Mouse (Mus musculus): Measurements from ENCODE around the gene Grm4. TPM values are rescaled to one million over a fixed set of nuclear protein-coding genes. Genes with fewer than 3 reads are reported as not detected.

The Grm4 gene
- polyA plus RNA-seq, 1 experiment: 310 TPM

GRCm38 (mm10) chr17:27508513-27508912 lies 12.7 kb downstream of the Grm4 start:
- Histone ChIP-seq H3K27me3 (ENCODE audit: control insufficient read depth, insufficient read depth, low read length) (no peaks in the 10 kb centered on the region), H3K4me3 (replicated peaks; ENCODE audit: insufficient read depth, low read depth, low read length) (peak overlapping the region; percentile 81), H3K27ac (ENCODE audit: insufficient read depth, low read length) (peak overlapping the region; percentile 98), H3K4me1 (ENCODE audit: control insufficient read depth, insufficient read depth, low read length) (peaks cover 45% of the 10 kb centered on the region)
- TF ChIP-seq CTCF (IDR thresholded peaks at IDR 0.05; ENCODE audit: borderline replicate concordance, insufficient read depth, low read depth, low read length): no peak
- no peak for TF ChIP-seq POLR2A (IDR thresholded peaks at IDR 0.05; ENCODE audit: borderline replicate concordance, insufficient read depth, low read length)
- WGBS: 16% methylated on average over 5 of the region's 5 CpGs
- DNase-seq: peak; percentile 45 to 62

- H3K4me1 ChIP-seq (ENCODE audit: control insufficient read depth, insufficient read depth, low read length): peaks cover 47% of the 10 kb centered on the region
- 15% methylated on average over 12 of the region's 12 CpGs for WGBS
- DNase-seq: peak; percentile 55 to 60
These were observed 13.2 kb downstream of the Grm4 start for GRCm38 (mm10) chr17:27508002-27508401.

DNA sequence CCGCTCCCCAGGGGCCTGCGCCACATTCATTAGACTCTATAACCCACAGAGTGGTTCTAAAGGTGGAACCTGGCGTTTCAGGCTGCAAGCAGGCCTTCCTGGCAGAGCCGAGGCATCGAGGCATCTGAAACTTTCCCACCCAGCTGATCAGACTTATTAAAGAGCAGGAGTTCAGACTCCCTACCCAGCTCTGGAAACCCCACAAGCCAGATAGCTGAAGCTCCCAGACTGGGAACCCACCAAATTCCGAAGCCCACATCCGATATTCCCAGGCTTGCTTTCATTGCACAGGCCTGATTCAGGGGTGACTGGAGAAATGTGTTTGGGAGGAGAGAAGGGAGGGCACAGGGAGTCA lies 13.6 kb downstream of the Grm4 start:
- TF ChIP-seq CTCF (IDR thresholded peaks at IDR 0.05; ENCODE audit: borderline replicate concordance, insufficient read depth, low read depth, low read length) (no peak), POLR2A (IDR thresholded peaks at IDR 0.05; ENCODE audit: borderline replicate concordance, insufficient read depth, low read length) (no peak)
- Histone ChIP-seq H3K27ac (ENCODE audit: insufficient read depth, low read length) (peak overlapping the region; percentile 98), H3K4me3 (replicated peaks; ENCODE audit: insufficient read depth, low read depth, low read length) (peak overlapping the region; percentile 81), H3K27me3 (ENCODE audit: control insufficient read depth, insufficient read depth, low read length) (no peaks in the 10 kb centered on the region), H3K4me1 (ENCODE audit: control insufficient read depth, insufficient read depth, low read length) (peaks cover 52% of the 10 kb centered on the region)
- DNase-seq: peak in 1 of 2 experiments; percentile 36
- 23% methylated on average over 7 of the region's 7 CpGs for whole genome bisulfite sequencing

More at GRCm38 (mm10) chr17:27508002-27508401, 13.2 kb downstream of the Grm4 start:
- Histone ChIP-seq H3K4me3 (replicated peaks; ENCODE audit: insufficient read depth, low read depth, low read length) (peak overlapping the region; percentile 81), H3K27me3 (ENCODE audit: control insufficient read depth, insufficient read depth, low read length) (no peaks in the 10 kb centered on the region), H3K27ac (ENCODE audit: insufficient read depth, low read length) (peak overlapping the region; percentile 98)
- no peak for TF ChIP-seq POLR2A (IDR thresholded peaks at IDR 0.05; ENCODE audit: borderline replicate concordance, insufficient read depth, low read length)
- no peak for TF ChIP-seq CTCF (IDR thresholded peaks at IDR 0.05; ENCODE audit: borderline replicate concordance, insufficient read depth, low read depth, low read length)

GRCm38 (mm10) chr17:27506871-27507590 lies 14.2 kb downstream of the Grm4 start:
- peak; percentile 43 to 59 for DNase-seq
- WGBS: 14% methylated on average over 7 of the region's 7 CpGs
- Histone ChIP-seq H3K27me3 (ENCODE audit: control insufficient read depth, insufficient read depth, low read length) (no peaks in the 10 kb centered on the region), H3K4me3 (replicated peaks; ENCODE audit: insufficient read depth, low read depth, low read length) (peak overlapping the region; percentile 81), H3K4me1 (ENCODE audit: control insufficient read depth, insufficient read depth, low read length) (peaks cover 55% of the 10 kb centered on the region), H3K27ac (ENCODE audit: insufficient read depth, low read length) (peak overlapping the region; percentile 98)
- TF ChIP-seq CTCF (IDR thresholded peaks at IDR 0.05; ENCODE audit: borderline replicate concordance, insufficient read depth, low read depth, low read length) (no peak), POLR2A (IDR thresholded peaks at IDR 0.05; ENCODE audit: borderline replicate concordance, insufficient read depth, low read length) (no peak)

- WGBS: 12% methylated on average over 11 of the region's 11 CpGs
These were observed 14.8 kb downstream of the Grm4 start for GRCm38 (mm10) chr17:27506362-27506761.

GRCm38 (mm10) chr17:27505221-27505881 lies 15.9 kb downstream of the Grm4 start:
- Histone ChIP-seq H3K4me3 (replicated peaks; ENCODE audit: insufficient read depth, low read depth, low read length) (peak overlapping the region; percentile 10), H3K27ac (ENCODE audit: insufficient read depth, low read length) (peak overlapping the region; percentile 98), H3K4me1 (ENCODE audit: control insufficient read depth, insufficient read depth, low read length) (peaks cover 67% of the 10 kb centered on the region), H3K27me3 (ENCODE audit: control insufficient read depth, insufficient read depth, low read length) (no peaks in the 10 kb centered on the region)
- WGBS: 15% methylated on average over 10 of the region's 10 CpGs
- no peak for TF ChIP-seq POLR2A (IDR thresholded peaks at IDR 0.05; ENCODE audit: borderline replicate concordance, insufficient read depth, low read length)
- no peak for TF ChIP-seq CTCF (IDR thresholded peaks at IDR 0.05; ENCODE audit: borderline replicate concordance, insufficient read depth, low read depth, low read length)
- peak; percentile 42 to 63 for DNase-seq

More at GRCm38 (mm10) chr17:27506362-27506761, 14.8 kb downstream of the Grm4 start:
- Histone ChIP-seq H3K27me3 (ENCODE audit: control insufficient read depth, insufficient read depth, low read length) (no peaks in the 10 kb centered on the region), H3K4me3 (replicated peaks; ENCODE audit: insufficient read depth, low read depth, low read length) (peak overlapping the region; percentile 10), H3K27ac (ENCODE audit: insufficient read depth, low read length) (peak overlapping the region; percentile 98), H3K4me1 (ENCODE audit: control insufficient read depth, insufficient read depth, low read length) (peaks cover 56% of the 10 kb centered on the region)
- peak; percentile 89 for TF ChIP-seq POLR2A (IDR thresholded peaks at IDR 0.05; ENCODE audit: borderline replicate concordance, insufficient read depth, low read length)
- no peak for TF ChIP-seq CTCF (IDR thresholded peaks at IDR 0.05; ENCODE audit: borderline replicate concordance, insufficient read depth, low read depth, low read length)
- DNase-seq: peak; percentile 78 to 82

DNA sequence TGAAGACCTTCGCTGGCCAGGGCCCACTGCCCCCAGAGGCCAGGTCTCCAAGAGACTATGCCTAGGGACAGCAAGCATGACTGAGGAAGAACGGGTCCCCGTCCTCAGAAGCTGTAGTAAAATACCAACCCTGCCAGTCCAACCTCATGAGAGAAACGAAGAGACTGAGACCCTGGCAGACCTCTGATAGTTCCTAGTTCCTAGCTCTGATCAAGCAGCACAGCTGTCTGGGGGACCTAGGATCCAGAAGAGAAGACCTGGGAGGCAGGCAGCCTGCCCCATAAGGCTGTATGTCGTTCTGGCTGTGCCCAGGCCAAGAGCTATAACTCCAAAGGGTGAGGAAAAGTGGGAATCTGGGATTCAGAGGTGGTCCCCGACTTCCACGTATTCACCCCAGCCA lies 17.3 kb downstream of the Grm4 start:
- DNase-seq: peak; percentile 46 to 64
- peak overlapping the region; percentile 98 for H3K27ac ChIP-seq (ENCODE audit: insufficient read depth, low read length)
- no peak for TF ChIP-seq POLR2A (IDR thresholded peaks at IDR 0.05; ENCODE audit: borderline replicate concordance, insufficient read depth, low read length)
- TF ChIP-seq CTCF (IDR thresholded peaks at IDR 0.05; ENCODE audit: borderline replicate concordance, insufficient read depth, low read depth, low read length): no peak
- no peaks in the 10 kb centered on the region for H3K27me3 ChIP-seq (ENCODE audit: control insufficient read depth, insufficient read depth, low read length)
- peak overlapping the region; percentile 38 for H3K4me3 ChIP-seq (replicated peaks; ENCODE audit: insufficient read depth, low read depth, low read length)
- peaks cover 71% of the 10 kb centered on the region for H3K4me1 ChIP-seq (ENCODE audit: control insufficient read depth, insufficient read depth, low read length)
- 17% methylated on average over 7 of the region's 7 CpGs for WGBS
